Mouse (Mus musculus) limb, embryonic 14.5 days (tissue): Measurements from ENCODE around the gene Pla2g15. TPM values are rescaled to one million over a fixed set of nuclear protein-coding genes. Genes with fewer than 3 reads are reported as not detected.

Source experiments
- ATAC-seq: fragments of 200-750 bp; cut with Nextera tagmentation; 2 replicates; pipeline ENCODE4 v1.8.0; 2017; ENCODE audit warnings: low read depth, moderate number of reproducible peaks, moderate TSS enrichment; ENCODE audit not compliant: low FRiP score
- DNase-seq: peaks from one replicate; pipeline ENCODE4 v3.0.0-alpha.2; 2015; ENCODE audit warnings: low spot score
- H3K27ac ChIP-seq: fragments of 300-500 bp; sonication (generic); replicated peaks from 2 replicates; pipeline ENCODE4 v1.5.1; 2014; ENCODE audit warnings: low read depth, mild to moderate bottlenecking, low read length, moderate library complexity, mixed read lengths
- H3K27me3 ChIP-seq: fragments of 300-500 bp; sonication (generic); 2 replicates; pipeline ENCODE4 v1.6.1; 2014; ENCODE audit warnings: low read length, mixed read lengths; ENCODE audit not compliant: control insufficient read depth, insufficient read depth
- H3K36me3 ChIP-seq: fragments of 300-500 bp; sonication (generic); 2 replicates; pipeline ENCODE4 v1.6.1; 2014; ENCODE audit warnings: mild to moderate bottlenecking, low read length, moderate library complexity, mixed read lengths; ENCODE audit not compliant: control insufficient read depth, insufficient read depth
- H3K4me1 ChIP-seq: fragments of 300-500 bp; sonication (generic); 2 replicates; pipeline ENCODE4 v1.6.1; 2014; ENCODE audit warnings: antibody characterized with exemption, low read length, mixed read lengths; ENCODE audit not compliant: control insufficient read depth, insufficient read depth
- H3K4me2 ChIP-seq: fragments of 300-500 bp; sonication (generic); replicated peaks from 2 replicates; pipeline ENCODE4 v1.6.1; 2014; ENCODE audit warnings: low read depth, mild to moderate bottlenecking, low read length, moderate library complexity; ENCODE audit not compliant: severe bottlenecking
- H3K4me3 ChIP-seq: fragments of 300-500 bp; sonication (generic); replicated peaks from 2 replicates; pipeline ENCODE4 v1.5.1; 2014; ENCODE audit warnings: low read length
- H3K9ac ChIP-seq: fragments of 300-500 bp; sonication (generic); 2 replicates; pipeline ENCODE4 v1.6.1; 2014; ENCODE audit warnings: mild to moderate bottlenecking, low read depth, low read length, moderate library complexity; ENCODE audit not compliant: severe bottlenecking
- H3K9me3 ChIP-seq: fragments of 300-500 bp; sonication (generic); 2 replicates; pipeline ENCODE4 v1.6.1; 2016; ENCODE audit warnings: low read length; ENCODE audit not compliant: control insufficient read depth
- POLR2A ChIP-seq: fragments of 200-500 bp; IDR thresholded peaks from 2 replicates; pipeline ENCODE4 v1.8.0; 2012; ENCODE audit warnings: inconsistent platforms, mild to moderate bottlenecking, moderate library complexity, borderline replicate concordance; ENCODE audit not compliant: insufficient read depth, insufficient read length; ENCODE audit errors: extremely low read depth
- WGBS: fragments of 180-500 bp; shearing (Covaris S2); extraction: QIAGEN DNeasy Blood & Tissue Kit; methylation state at CpG from one replicate; pipeline ENCODE4 v1.1.7; 2014; 5-methylcytosine and 5-hydroxymethylcytosine counted together
- polyA plus RNA-seq, 2 experiments: library from polyadenylated mRNA; depleted of rRNA in 1 of 2; stranded (reverse) in 1 of 2; unstranded in 1 of 2; fragments of >200 nt; fragmentation: Nextera tagmentation in 1 of 2; extraction: Ambion mirVana in 1 of 2; gene quantifications; 2 replicates each; pipeline versions ENCODE4 v1.2.1 to v1.2.3; 2012 to 2014

The Pla2g15 gene
- polyA plus RNA-seq, 2 experiments: 6.3 to 13.7 TPM

- DNase-seq: no peak
- Histone ChIP-seq H3K4me3 (no peak overlapping the region), H3K36me3 (peaks cover 52% of the 10 kb centered on the region), H3K9me3 (no peaks in the 10 kb centered on the region), H3K9ac (no peak overlapping the region), H3K4me2 (no peak overlapping the region), H3K4me1 (no peaks in the 10 kb centered on the region), H3K27ac (no peak overlapping the region), H3K27me3 (no peaks in the 10 kb centered on the region)
- 86% methylated on average over 6 of the region's 6 CpGs for WGBS
- no peak for TF ChIP-seq POLR2A
- no peak for ATAC-seq
These were observed 9.7 kb downstream of the Pla2g15 start for GRCm38 (mm10) chr8:106159876-106160275.

- no peaks in the 10 kb centered on the region for H3K9me3 ChIP-seq
- no peaks in the 10 kb centered on the region for H3K27me3 ChIP-seq
- 87% methylated on average over 9 of the region's 9 CpGs for WGBS
- DNase-seq: no peak
- H3K4me1 ChIP-seq: no peaks in the 10 kb centered on the region
- no peak overlapping the region for H3K27ac ChIP-seq
- H3K9ac ChIP-seq: no peak overlapping the region
- peaks cover 49% of the 10 kb centered on the region for H3K36me3 ChIP-seq
- ATAC-seq: no peak
- H3K4me2 ChIP-seq: no peak overlapping the region
- TF ChIP-seq POLR2A: no peak
- H3K4me3 ChIP-seq: no peak overlapping the region
These were observed 13.1 kb downstream of the Pla2g15 start for GRCm38 (mm10) chr8:106163251-106163650.

- no peaks in the 10 kb centered on the region for H3K9me3 ChIP-seq
- 47% methylated on average over 4 of the region's 4 CpGs for WGBS
- no peak overlapping the region for H3K4me2 ChIP-seq
- no peak overlapping the region for H3K27ac ChIP-seq
- H3K4me1 ChIP-seq: peaks cover 10% of the 10 kb centered on the region
- H3K9ac ChIP-seq: no peak overlapping the region
- H3K4me3 ChIP-seq: no peak overlapping the region
- H3K27me3 ChIP-seq: no peaks in the 10 kb centered on the region
- peaks cover 41% of the 10 kb centered on the region for H3K36me3 ChIP-seq
- peak; percentile 77 for DNase-seq
- no peak for ATAC-seq
- no peak for TF ChIP-seq POLR2A
These were observed 15.3 kb downstream of the Pla2g15 start for GRCm38 (mm10) chr8:106165460-106165859.

DNA sequence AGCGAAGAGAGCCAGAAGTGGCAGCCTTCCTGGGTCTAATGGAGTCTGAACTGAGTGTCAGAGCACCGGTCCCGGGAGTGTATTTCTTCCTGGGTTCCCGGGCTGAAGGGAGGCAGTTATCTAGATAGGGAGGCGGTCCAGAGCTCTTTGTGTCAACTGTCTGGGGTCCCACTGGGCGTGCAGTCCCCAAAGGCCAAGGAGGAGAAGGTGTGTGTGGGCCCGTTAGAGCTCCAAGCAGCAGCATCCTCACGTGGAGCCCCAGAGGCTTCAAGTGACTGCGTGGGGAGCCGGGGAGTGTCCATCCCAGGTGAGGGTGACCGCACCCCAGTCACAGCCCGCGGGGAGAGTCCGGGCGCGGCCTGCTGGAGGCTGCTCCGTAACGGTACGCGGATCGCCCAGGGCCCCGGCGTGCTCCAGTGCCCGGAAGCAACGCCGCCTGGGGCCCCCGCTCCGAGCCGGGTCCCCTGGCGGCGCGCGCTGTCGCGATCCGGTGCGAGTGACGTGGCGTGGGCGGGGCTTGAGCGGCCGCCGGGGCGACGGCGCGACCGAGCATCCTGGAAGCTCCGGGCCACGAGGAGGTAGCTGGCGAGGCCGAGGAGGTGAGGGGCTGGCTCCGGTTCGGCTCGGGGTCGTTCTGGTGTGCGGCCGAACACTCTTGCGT is 18.3 kb downstream of the Pla2g15 start, which contains the start of gene Slc7a6:
TSS of gene Slc7a6 (plus strand) at position 502 of the 661 bp plus-strand sequence.
- Histone ChIP-seq H3K36me3 (peaks cover 10% of the 10 kb centered on the region), H3K9ac (peak within 1 kb of the TSS; percentile 82), H3K9me3 (no peaks in the 10 kb centered on the region), H3K27ac (peak within 1 kb of the TSS; percentile 91), H3K4me1 (peaks cover 10% of the 10 kb centered on the region), H3K4me3 (peak within 1 kb of the TSS; percentile 80), H3K4me2 (peak within 1 kb of the TSS; percentile 93), H3K27me3 (no peaks in the 10 kb centered on the region)
- WGBS: 1% methylated on average over 49 of the region's 59 CpGs
- ATAC-seq: peak; percentile 82
- TF ChIP-seq POLR2A: peak; percentile 79; the same call in 1 of the 2 replicates
- peak; percentile 53 for DNase-seq

GRCm38 (mm10) chr8:106169017-106169933 is 19.1 kb downstream of the Pla2g15 start:
- H3K27ac ChIP-seq: peak overlapping the region; percentile 91
- peak; percentile 82 for ATAC-seq
- H3K4me1 ChIP-seq: peaks cover 10% of the 10 kb centered on the region
- H3K4me2 ChIP-seq: peak overlapping the region; percentile 93
- DNase-seq: peak; percentile 29
- no peak; the same call in 1 of the 2 replicates for TF ChIP-seq POLR2A
- H3K9ac ChIP-seq: peak overlapping the region; percentile 82
- H3K27me3 ChIP-seq: no peaks in the 10 kb centered on the region
- peak overlapping the region; percentile 80 for H3K4me3 ChIP-seq
- peaks cover 3% of the 10 kb centered on the region; the same call in 1 of the 2 replicates for H3K36me3 ChIP-seq
- WGBS: under 1% methylated on average over 53 of the region's 54 CpGs
- no peaks in the 10 kb centered on the region for H3K9me3 ChIP-seq
